Mouse (Mus musculus) small intestine, adult 2 months (tissue): Measurements from ENCODE around the gene Tcap. TPM values are rescaled to one million over a fixed set of nuclear protein-coding genes. Genes with fewer than 3 reads are reported as not detected.

Source experiments
- H3K27ac ChIP-seq: fragments of 200-500 bp; 2 replicates; pipeline ENCODE4 v1.5.1; 2012; ENCODE audit warnings: low read depth, low read length, control low read depth, inconsistent platforms; ENCODE audit not compliant: insufficient read depth
- H3K27me3 ChIP-seq: fragments of 200-500 bp; 2 replicates; pipeline ENCODE4 v1.6.1; 2012; ENCODE audit warnings: mild to moderate bottlenecking, moderate library complexity, low read length, inconsistent platforms; ENCODE audit not compliant: control insufficient read depth, insufficient read depth
- H3K36me3 ChIP-seq: fragments of 200-500 bp; 2 replicates; pipeline ENCODE4 v1.6.1; 2012; ENCODE audit warnings: mild to moderate bottlenecking, low read length, control low read depth, inconsistent platforms; ENCODE audit not compliant: control insufficient read depth, insufficient read depth
- H3K4me1 ChIP-seq: fragments of 200-500 bp; 2 replicates; pipeline ENCODE4 v1.6.1; 2012; ENCODE audit warnings: low read length, inconsistent platforms, mixed read lengths; ENCODE audit not compliant: control insufficient read depth, insufficient read depth, insufficient read length
- H3K4me3 ChIP-seq: fragments of 200-500 bp; 2 replicates; pipeline ENCODE4 v1.5.1; 2012; ENCODE audit warnings: low read depth, mild to moderate bottlenecking, control low read depth, inconsistent platforms, low read length, moderate library complexity
- CTCF ChIP-seq: fragments of 200-500 bp; IDR thresholded peaks from 2 replicates; pipeline ENCODE4 v1.5.1; 2012; ENCODE audit warnings: low read depth, mild to moderate bottlenecking, control low read depth, inconsistent platforms, low read length, moderate library complexity, mixed read lengths; ENCODE audit not compliant: insufficient replicate concordance, insufficient read length; ENCODE audit errors: extremely low read depth
- POLR2A ChIP-seq: fragments of 200-500 bp; IDR thresholded peaks from 2 replicates; pipeline ENCODE4 v1.6.1; 2012; ENCODE audit warnings: low read depth, mild to moderate bottlenecking, control low read depth, inconsistent platforms, low read length, moderate library complexity
- WGBS: fragments of 180-500 bp; shearing (Covaris S2); methylation state at CpG from one replicate; pipeline ENCODE4 v1.1.7; 2018; 5-methylcytosine and 5-hydroxymethylcytosine counted together
- polyA plus RNA-seq: library from polyadenylated mRNA; depleted of rRNA; stranded (reverse); fragments of >200 nt; gene quantifications from 2 replicates; pipeline ENCODE4 v1.2.3, GENCODE M21; 2012; rRNA removed

Gene Tcap
- polyA plus RNA-seq, 1 experiment: 0.42 TPM

DNA sequence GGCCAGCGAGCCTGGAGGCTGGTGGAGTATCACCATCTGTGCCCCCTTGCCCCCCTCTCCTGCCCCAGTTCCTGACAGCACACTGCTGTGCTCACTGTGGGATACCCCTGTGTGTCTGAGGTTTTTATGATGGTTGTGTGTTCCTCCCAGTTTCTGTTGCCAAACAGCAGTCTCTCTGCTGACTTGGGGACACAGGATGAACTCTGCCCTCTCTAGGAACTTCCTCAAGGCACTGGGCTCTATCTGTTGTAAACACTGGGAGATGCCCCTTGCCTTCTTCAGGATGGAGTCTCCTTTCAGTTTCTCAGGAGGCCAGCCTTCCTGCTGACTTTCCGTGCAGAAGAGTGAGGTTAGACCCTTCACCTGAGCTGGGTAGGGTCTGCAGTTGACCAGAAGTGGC is 30.6 kb downstream of the Tcap start:
- no peaks in the 10 kb centered on the region for H3K27me3 ChIP-seq
- H3K27ac ChIP-seq: peak overlapping the region; percentile 79
- peaks cover 3% of the 10 kb centered on the region; the same call in 1 of the 2 replicates for H3K36me3 ChIP-seq
- H3K4me1 ChIP-seq: peaks cover 38% of the 10 kb centered on the region
- 19% methylated on average over 2 of the region's 2 CpGs for WGBS
- H3K4me3 ChIP-seq: peak overlapping the region; percentile 98
- TF ChIP-seq CTCF (no peak), POLR2A (no peak)

DNA sequence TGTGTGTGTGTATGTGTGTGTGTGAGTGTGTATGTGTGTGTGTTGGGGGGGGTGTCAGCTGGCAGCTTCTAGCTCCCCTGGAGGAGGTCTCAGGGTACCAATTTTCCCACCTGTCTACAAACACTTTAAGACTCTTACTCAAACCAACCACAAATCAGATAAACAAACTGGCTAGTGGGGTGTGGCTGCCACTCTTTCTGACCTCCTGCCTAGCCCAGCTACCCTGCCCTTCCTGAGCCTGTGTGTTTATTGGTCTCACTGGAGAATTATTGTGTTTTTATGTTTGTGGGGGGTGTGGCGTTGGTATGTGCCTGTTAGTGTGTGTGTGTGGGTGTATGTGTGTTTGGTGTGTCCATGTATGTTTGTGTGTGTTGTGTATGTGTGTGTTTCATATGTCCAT is 33.5 kb downstream of the Tcap start:
- TF ChIP-seq POLR2A: no peak
- no peak for TF ChIP-seq CTCF
- H3K27me3 ChIP-seq: no peaks in the 10 kb centered on the region
- H3K4me1 ChIP-seq: peaks cover 38% of the 10 kb centered on the region
- H3K36me3 ChIP-seq: peaks cover 27% of the 10 kb centered on the region
- H3K4me3 ChIP-seq: no peak overlapping the region
- WGBS: 14% methylated on average over 1 of the region's 1 CpGs
- H3K27ac ChIP-seq: peak overlapping the region; percentile 47; the same call in 1 of the 2 replicates

DNA sequence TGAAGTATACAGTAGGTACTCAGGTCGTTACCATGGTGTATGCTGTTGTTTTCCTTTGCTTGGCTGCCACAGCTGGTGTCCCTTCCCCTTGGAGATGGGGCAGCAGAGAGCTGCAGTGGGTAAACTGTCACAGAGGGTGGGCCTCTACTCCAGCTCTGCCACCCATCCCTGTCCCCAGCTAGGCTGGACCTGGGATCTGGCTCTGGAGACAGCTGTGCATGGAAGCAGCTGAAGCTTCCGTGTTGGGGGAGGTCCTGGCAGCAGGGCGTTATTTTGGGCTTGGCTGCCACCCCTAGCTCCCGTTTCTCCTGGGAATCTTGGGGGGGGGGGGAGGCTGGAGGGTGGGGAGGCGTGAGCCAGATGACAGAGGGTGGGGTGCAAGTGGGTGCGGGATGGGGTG is 34.7 kb downstream of the Tcap start:
- H3K36me3 ChIP-seq: peaks cover 39% of the 10 kb centered on the region
- H3K27ac ChIP-seq: no peak overlapping the region
- 27% methylated on average over 6 of the region's 6 CpGs for WGBS
- H3K27me3 ChIP-seq: no peaks in the 10 kb centered on the region
- TF ChIP-seq POLR2A (no peak), CTCF (no peak)
- peaks cover 37% of the 10 kb centered on the region for H3K4me1 ChIP-seq
- H3K4me3 ChIP-seq: no peak overlapping the region

DNA sequence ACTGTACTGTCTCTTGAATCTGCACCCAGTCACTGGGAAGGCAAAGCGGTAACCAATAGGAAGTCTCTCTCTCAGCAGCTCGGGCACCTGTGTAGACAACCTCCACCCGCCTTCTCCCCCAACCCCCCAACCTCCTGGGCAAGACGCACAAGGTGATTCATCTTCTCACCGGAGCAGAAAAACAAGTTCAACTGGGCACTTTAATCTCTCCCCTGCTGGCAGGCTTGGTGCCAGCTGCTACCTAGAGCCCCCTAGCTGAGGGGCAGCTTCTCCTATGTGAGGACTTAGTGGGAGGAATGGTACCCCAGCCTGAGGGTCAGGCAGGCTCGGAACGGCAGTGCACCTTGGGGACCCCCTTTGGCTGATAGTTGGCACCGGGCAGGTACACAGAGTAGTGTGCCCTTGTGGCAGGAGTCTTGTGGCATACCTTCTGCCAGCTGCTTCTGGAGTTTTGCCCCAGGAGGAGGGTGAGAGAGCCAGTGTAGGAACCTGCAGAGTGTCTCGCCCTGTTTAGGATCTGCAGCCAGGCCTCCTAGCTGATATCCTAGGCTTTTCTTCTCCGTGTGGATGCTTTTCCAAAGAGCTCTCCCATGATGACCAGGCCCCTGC is 35.4 kb downstream of the Tcap start:
- no peak overlapping the region for H3K4me3 ChIP-seq
- peaks cover 47% of the 10 kb centered on the region for H3K36me3 ChIP-seq
- H3K27me3 ChIP-seq: no peaks in the 10 kb centered on the region
- 29% methylated on average over 10 of the region's 10 CpGs for WGBS
- peak overlapping the region; percentile 41; the same call in 1 of the 2 replicates for H3K27ac ChIP-seq
- no peak for TF ChIP-seq CTCF
- TF ChIP-seq POLR2A: no peak
- H3K4me1 ChIP-seq: peaks cover 37% of the 10 kb centered on the region

DNA sequence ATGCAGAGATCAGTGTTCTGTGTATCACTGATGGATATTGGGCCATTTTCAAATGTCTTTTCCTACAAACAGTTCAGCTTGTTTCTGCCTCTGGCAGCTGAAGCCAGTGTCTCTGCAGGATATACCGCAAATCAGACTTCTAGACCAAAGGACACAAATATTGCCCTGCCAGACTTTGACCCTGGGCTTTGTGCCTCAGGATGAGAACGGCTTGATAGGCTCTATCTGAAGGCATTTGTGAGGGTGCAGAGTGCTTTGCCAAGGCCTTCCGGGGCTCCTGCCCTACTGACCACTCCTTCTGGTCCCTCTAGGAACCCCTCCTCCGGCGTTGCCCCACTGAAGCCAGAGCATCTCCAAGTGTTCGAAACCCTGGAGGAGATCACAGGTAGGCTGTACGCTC is 43.0 kb downstream of the Tcap start:
- Histone ChIP-seq H3K27ac (peak overlapping the region; percentile 44), H3K4me1 (peaks cover 22% of the 10 kb centered on the region), H3K4me3 (no peak overlapping the region), H3K36me3 (peaks cover 80% of the 10 kb centered on the region), H3K27me3 (no peaks in the 10 kb centered on the region)
- TF ChIP-seq POLR2A (no peak), CTCF (no peak)
- WGBS: 52% methylated on average over 7 of the region's 7 CpGs

DNA sequence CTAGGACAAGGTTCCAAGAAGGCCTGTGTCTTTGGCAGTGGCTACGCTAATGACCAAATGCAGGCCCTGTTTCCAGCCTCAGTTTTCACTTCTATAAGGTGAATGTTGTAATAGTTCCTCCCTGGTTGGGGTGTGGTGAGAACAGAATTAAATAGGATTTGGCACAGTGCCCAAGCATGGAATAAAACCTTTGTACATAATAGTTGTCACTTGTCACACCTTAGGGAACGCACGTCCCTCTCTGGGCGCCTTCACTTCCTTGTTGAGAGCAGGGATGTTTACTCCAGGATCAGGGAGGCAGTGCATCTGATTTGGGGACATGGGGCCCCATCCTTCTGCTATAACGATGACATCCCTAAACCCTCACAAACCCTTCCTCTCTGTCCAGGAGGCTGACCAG is 44.8 kb downstream of the Tcap start:
- Histone ChIP-seq H3K27me3 (no peaks in the 10 kb centered on the region), H3K4me1 (peaks cover 22% of the 10 kb centered on the region), H3K4me3 (no peak overlapping the region), H3K27ac (peak overlapping the region; percentile 67), H3K36me3 (peaks cover 79% of the 10 kb centered on the region)
- no peak for TF ChIP-seq POLR2A
- TF ChIP-seq CTCF: no peak
- 24% methylated on average over 5 of the region's 5 CpGs for WGBS

DNA sequence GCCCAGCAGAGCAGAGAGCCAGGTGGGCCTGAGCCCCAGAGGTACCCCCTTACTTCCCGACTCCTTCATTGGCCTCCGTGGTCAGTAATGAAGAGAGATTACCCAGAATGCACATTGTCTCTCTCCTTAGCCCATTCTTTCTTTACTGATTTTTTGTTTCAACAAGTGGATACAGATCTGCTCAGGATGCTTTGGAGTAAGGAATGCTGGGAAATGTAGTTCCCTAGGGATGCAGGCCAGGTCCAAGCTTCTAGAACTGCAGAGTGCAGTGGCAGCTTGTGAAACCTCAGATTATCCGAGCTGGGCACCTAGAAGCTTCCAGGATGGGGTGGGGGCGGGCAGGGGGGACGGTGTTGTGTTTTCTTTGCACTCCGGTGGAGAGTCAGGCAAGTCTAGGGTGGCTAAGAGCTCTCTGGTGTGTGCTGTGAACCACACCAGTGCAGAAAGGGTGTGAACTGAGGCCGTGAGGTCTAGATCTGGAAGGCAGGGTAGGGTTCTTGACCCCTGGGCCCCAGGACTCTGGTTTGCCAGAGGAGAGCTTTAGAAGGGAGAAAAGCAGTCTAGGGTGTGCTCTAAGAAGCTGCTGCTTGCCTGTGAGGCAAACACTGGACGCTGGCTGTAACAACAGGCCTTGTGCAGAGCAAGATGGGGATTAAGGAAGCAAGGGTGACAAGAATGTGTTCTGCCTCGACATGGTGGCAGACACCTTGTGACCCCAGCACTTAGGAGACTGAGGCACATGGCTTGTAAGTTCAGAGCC is 48.3 kb downstream of the Tcap start:
- 84% methylated on average over 9 of the region's 9 CpGs for WGBS
- Histone ChIP-seq H3K4me1 (peaks cover 16% of the 10 kb centered on the region), H3K36me3 (peaks cover 90% of the 10 kb centered on the region), H3K27me3 (no peaks in the 10 kb centered on the region), H3K27ac (no peak overlapping the region), H3K4me3 (no peak overlapping the region)
- TF ChIP-seq CTCF (no peak), POLR2A (no peak)

Other genes with a start within 250 kb of the Tcap start
- 4.3 and 9.9 TPM in 2 replicates for gene Fbxl20, start 233.4 kb upstream of the Tcap start, polyA plus RNA-seq
- gene Med1, start 190.5 kb upstream of the Tcap start, polyA plus RNA-seq: 2.4 and 5.9 TPM in 2 replicates
- gene Cdk12, start 180.8 kb upstream of the Tcap start, polyA plus RNA-seq: 3.6 and 8.1 TPM in 2 replicates
- 0.11 and 0.13 TPM in 2 replicates for gene Neurod2, start 54.2 kb upstream of the Tcap start, polyA plus RNA-seq
- 86.8 and 270 TPM in 2 replicates for gene Ppp1r1b, start 35.4 kb upstream of the Tcap start, polyA plus RNA-seq
- 47.0 and 76.5 TPM in 2 replicates for gene Stard3, start 25.4 kb upstream of the Tcap start, polyA plus RNA-seq
- not detected in 2 replicates for gene Pnmt, start 2.6 kb downstream of the Tcap start, polyA plus RNA-seq
- 26.0 and 52.1 TPM in 2 replicates for gene Pgap3, start 16.7 kb downstream of the Tcap start, polyA plus RNA-seq
- gene Erbb2, start 28.7 kb downstream of the Tcap start, polyA plus RNA-seq: 40.2 and 105 TPM in 2 replicates
- 17.2 and 37.7 TPM in 2 replicates for gene Mien1, start 55.2 kb downstream of the Tcap start, polyA plus RNA-seq
- 33.0 and 137 TPM in 2 replicates for gene Grb7, start 62.6 kb downstream of the Tcap start, polyA plus RNA-seq
- 6.6 and 9.7 TPM in 2 replicates for gene Ikzf3, start 162.2 kb downstream of the Tcap start, polyA plus RNA-seq
- not detected in 2 replicates for gene Zpbp2, start 167.3 kb downstream of the Tcap start, polyA plus RNA-seq
- gene Ormdl3, start 203.6 kb downstream of the Tcap start, polyA plus RNA-seq: 46.3 and 105 TPM in 2 replicates
- not detected in 2 replicates for gene Lrrc3c, start 214.5 kb downstream of the Tcap start, polyA plus RNA-seq
- gene Gm12355, start 241.8 kb downstream of the Tcap start, polyA plus RNA-seq: not detected in 2 replicates
- gene Gsdma3, start 242.5 kb downstream of the Tcap start, polyA plus RNA-seq: not detected in 2 replicates